Mouse (Mus musculus) left cerebral cortex, adult 9 months (tissue): ENCODE results near the gene Cfap157.

ENCODE experiments used
- DNase-seq, 2 experiments: peaks; one replicate each; pipeline ENCODE4 v3.0.0; 2022; ENCODE audit warnings: low spot score in 2 of 2

Gene Cfap157

GRCm38 (mm10) chr2:32750887-32751664, 33.2 kb downstream of the Cfap157 start:
- DNase-seq, result no peak

GRCm38 (mm10) chr2:32750199-32750598, 34.0 kb downstream of the Cfap157 start:
- no peak for DNase-seq

- no peak for DNase-seq
These were observed 35.1 kb downstream of the Cfap157 start for GRCm38 (mm10) chr2:32749082-32749481.

- DNase-seq, result no peak
These were observed 39.8 kb downstream of the Cfap157 start for GRCm38 (mm10) chr2:32744272-32744982.

GRCm38 (mm10) chr2:32742173-32742531, 42.1 kb downstream of the Cfap157 start:
- peak; percentile 64 to 84 for DNase-seq

- peak in 1 of 2 experiments; percentile 59 for DNase-seq
These were observed 42.7 kb downstream of the Cfap157 start for GRCm38 (mm10) chr2:32741273-32742172.

- DNase-seq, result no peak
These were observed 43.3 kb downstream of the Cfap157 start, which contains the start of gene 6330409D20Rik for GRCm38 (mm10) chr2:32740916-32741272. Gene 6330409D20Rik (minus strand): TSS chr2:32741016.

GRCm38 (mm10) chr2:32739311-32739710, 44.9 kb downstream of the Cfap157 start:
- DNase-seq, result no peak

- no peak for DNase-seq
These were observed 47.2 kb downstream of the Cfap157 start for GRCm38 (mm10) chr2:32737008-32737407.

- no peak for DNase-seq
These were observed 47.9 kb downstream of the Cfap157 start for GRCm38 (mm10) chr2:32736306-32736829.

- DNase-seq, result no peak
These were observed 49.3 kb downstream of the Cfap157 start for GRCm38 (mm10) chr2:32734933-32735332.

- DNase-seq, result no peak
These were observed 49.7 kb downstream of the Cfap157 start for GRCm38 (mm10) chr2:32734480-32734879.

- DNase-seq, result no peak
These were observed 51.5 kb downstream of the Cfap157 start for GRCm38 (mm10) chr2:32732695-32733094.

GRCm38 (mm10) chr2:32731911-32732310, 52.3 kb downstream of the Cfap157 start:
- DNase-seq, result no peak

- DNase-seq, result no peak
These were observed 53.4 kb downstream of the Cfap157 start for GRCm38 (mm10) chr2:32730854-32731253.

GRCm38 (mm10) chr2:32729547-32729946, 54.7 kb downstream of the Cfap157 start:
- no peak for DNase-seq

- DNase-seq, result no peak
These were observed 55.8 kb downstream of the Cfap157 start for GRCm38 (mm10) chr2:32728463-32728862.

- DNase-seq, result peak; percentile 78 to 89
These were observed 56.8 kb downstream of the Cfap157 start for GRCm38 (mm10) chr2:32727435-32727834.
